Mouse (Mus musculus) limb, embryonic 10.5 days (tissue): ENCODE measurements around the gene Casc1. TPM values are rescaled to one million over a fixed set of nuclear protein-coding genes. Genes with fewer than 3 reads are reported as not detected.
A peak's percentile ranks its signal among the peaks of the same experiment; 100 is the strongest.

ENCODE experiments used
- DNase-seq: peaks from one replicate; pipeline ENCODE4 v3.0.0-alpha.2; 2017; ENCODE audit warnings: low spot score
- H3K27ac ChIP-seq: fragments of 300-500 bp; sonication (generic); 2 replicates; pipeline ENCODE4 v1.5.1; 2016; ENCODE audit warnings: mild to moderate bottlenecking
- H3K27me3 ChIP-seq: fragments of 300-500 bp; sonication (generic); 2 replicates; pipeline ENCODE4 v1.6.1; 2016; ENCODE audit warnings: low read depth, mild to moderate bottlenecking; ENCODE audit not compliant: poor library complexity, severe bottlenecking
- H3K36me3 ChIP-seq: fragments of 300-500 bp; sonication (generic); 2 replicates; pipeline ENCODE4 v1.6.1; 2016; ENCODE audit warnings: mild to moderate bottlenecking, moderate library complexity
- H3K4me1 ChIP-seq: fragments of 300-500 bp; sonication (generic); 2 replicates; pipeline ENCODE4 v1.6.1; 2016
- H3K4me3 ChIP-seq: fragments of 300-500 bp; sonication (generic); 2 replicates; pipeline ENCODE4 v1.5.1; 2016; ENCODE audit warnings: mild to moderate bottlenecking, moderate library complexity
- H3K9me3 ChIP-seq: fragments of 300-500 bp; sonication (generic); replicated peaks from 2 replicates; pipeline ENCODE4 v1.6.1; 2016; ENCODE audit warnings: mild to moderate bottlenecking
- WGBS: fragments of 180-500 bp; shearing (Covaris S2); methylation state at CpG from one replicate; pipeline ENCODE4 v1.1.7; 2016; 5-methylcytosine and 5-hydroxymethylcytosine counted together
- polyA plus RNA-seq: library from polyadenylated mRNA; unstranded; fragments of >200 nt; fragmentation: Nextera tagmentation; extraction: Ambion mirVana; gene quantifications from 2 replicates; pipeline ENCODE4 v1.2.1, GENCODE M21; 2016

Casc1 gene
- polyA plus RNA-seq = 0.18 and 0.31 TPM in 2 replicates

DNA sequence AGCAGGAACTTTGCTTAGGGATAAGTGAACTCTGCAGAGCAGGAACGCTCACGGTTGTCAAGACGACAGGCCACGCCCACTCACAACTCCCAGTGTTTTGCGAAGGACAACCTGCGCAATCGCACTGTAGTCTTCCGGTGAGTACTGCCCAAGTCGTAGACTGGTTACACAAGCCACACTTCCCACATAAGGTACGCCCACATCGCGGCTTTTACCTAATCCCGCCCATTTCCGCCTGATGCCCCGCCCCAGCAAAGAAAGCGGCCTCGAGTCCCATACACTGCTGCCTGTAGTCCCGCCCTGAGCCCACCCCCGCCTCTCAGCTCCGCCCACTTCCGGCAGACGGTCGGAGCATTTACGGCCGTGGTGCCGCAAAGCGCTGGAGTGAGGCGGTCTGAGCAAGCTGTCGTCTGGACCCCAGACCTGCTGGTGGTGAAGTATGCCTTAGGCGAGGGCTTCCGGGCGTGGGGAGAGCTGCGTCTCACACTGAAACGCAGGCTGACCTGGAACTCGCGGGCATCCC lies at the start of gene Casc1, which contains the start of gene Etfrf1:
Casc1 (minus strand) TSS at position 190 of the 523 bp plus-strand sequence.
Etfrf1 (plus strand) TSS at position 319 of the 523 bp plus-strand sequence.
- DNase-seq = peak; percentile 99
- Histone ChIP-seq H3K36me3 (peaks cover 4% of the 10 kb centered on the region), H3K27ac (peak within 1 kb of the TSS; percentile 97), H3K9me3 (no peaks in the 10 kb centered on the region), H3K27me3 (no peaks in the 10 kb centered on the region), H3K4me1 (peaks cover 12% of the 10 kb centered on the region), H3K4me3 (peak within 1 kb of the TSS; percentile 81)
- 0% methylated on average over 36 of the region's 36 CpGs for WGBS

DNA sequence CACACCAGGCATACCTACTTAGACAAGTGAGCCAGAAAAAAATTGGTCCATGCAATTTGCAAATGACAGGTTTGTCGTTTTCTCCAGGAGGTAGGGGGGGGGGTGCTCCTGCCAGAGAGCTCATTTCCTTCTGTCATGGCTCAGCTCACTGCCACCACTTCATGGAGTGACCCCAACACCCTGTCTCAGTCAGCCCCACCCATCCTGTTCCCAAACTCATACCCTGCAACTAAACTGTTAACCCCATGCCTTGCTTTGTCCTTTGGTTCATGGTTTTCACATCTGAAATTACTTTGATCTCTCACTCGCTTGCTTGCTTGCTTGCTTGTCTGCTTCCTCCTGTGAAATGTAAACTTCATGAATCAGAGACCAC lies 45.9 kb upstream of the Casc1 start:
- Histone ChIP-seq H3K36me3 (no peaks in the 10 kb centered on the region), H3K9me3 (no peaks in the 10 kb centered on the region), H3K4me1 (peaks cover 9% of the 10 kb centered on the region; the same call in 1 of the 2 replicates), H3K27ac (no peak overlapping the region), H3K27me3 (peaks cover 12% of the 10 kb centered on the region), H3K4me3 (no peak overlapping the region)
- 49% methylated on average over 2 of the region's 2 CpGs for WGBS
- no peak for DNase-seq

DNA sequence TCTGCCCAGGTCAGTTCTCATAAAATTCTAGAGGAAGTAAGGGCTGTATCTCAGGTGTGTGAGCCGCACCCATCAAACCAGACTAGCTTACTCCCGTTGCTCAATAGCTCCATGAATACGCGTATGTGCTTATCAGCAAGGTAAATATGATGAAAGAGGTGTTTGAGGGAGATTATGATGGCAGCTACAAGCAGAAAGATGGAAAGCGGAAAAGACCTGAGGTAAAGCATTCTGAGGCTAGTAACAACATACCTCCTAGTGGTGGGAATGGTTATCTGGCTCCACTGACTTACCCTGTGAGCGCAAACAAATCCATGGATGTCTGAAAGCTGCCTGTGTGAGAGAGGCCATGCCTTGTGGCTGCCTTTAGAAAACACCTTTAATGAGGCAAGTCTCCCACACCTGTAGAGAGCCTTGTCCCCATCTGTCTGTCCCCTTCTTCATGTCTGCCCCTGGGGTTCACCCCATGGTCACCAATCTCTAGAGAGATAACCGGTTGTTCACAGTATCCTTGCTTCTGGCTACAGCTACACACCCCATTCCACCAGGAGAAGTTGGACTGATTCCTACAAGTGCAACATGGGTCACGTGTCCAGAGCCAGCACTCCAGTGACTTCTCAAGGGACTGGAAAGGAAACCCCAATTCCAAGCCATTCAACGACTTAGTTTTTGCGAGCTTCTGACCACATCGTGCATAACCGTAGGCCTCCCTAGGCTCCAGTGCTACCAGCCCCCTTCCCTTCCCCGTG lies 45.3 kb upstream of the Casc1 start:
- DNase-seq = no peak
- H3K27ac ChIP-seq = no peak overlapping the region

DNA sequence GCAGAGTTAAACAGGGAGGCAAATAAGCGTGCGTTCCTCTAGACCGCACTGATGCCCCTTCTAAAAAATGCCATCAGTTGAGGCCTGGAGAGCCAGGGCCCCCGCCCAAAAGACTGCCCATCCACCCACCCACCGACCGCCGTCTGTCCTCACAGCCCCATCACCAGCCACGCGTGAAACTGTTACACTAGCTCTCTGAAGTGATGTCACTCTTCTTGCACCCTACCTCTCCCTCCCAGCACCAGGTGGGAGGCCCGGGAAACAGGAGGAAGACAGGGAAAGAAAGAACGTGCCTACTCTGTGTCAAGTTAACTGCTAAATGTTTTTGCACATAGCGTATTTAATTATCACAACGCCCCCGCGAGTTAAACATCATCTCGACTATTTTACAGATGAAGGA lies 40.0 kb upstream of the Casc1 start:
- Histone ChIP-seq H3K4me1 (peaks cover 24% of the 10 kb centered on the region), H3K27me3 (peaks cover 15% of the 10 kb centered on the region), H3K36me3 (peaks cover 9% of the 10 kb centered on the region), H3K4me3 (peak overlapping the region; percentile 96), H3K27ac (peak overlapping the region; percentile 97), H3K9me3 (no peaks in the 10 kb centered on the region)
- WGBS = 16% methylated on average over 16 of the region's 16 CpGs
- DNase-seq = no peak

More for the DNA sequence above, 45.3 kb upstream of the Casc1 start:
- H3K4me1 ChIP-seq = peaks cover 9% of the 10 kb centered on the region; the same call in 1 of the 2 replicates
- 83% methylated on average over 13 of the region's 13 CpGs for WGBS
- no peak overlapping the region for H3K4me3 ChIP-seq
- no peaks in the 10 kb centered on the region for H3K36me3 ChIP-seq
- peaks cover 15% of the 10 kb centered on the region for H3K27me3 ChIP-seq
- no peaks in the 10 kb centered on the region for H3K9me3 ChIP-seq

DNA sequence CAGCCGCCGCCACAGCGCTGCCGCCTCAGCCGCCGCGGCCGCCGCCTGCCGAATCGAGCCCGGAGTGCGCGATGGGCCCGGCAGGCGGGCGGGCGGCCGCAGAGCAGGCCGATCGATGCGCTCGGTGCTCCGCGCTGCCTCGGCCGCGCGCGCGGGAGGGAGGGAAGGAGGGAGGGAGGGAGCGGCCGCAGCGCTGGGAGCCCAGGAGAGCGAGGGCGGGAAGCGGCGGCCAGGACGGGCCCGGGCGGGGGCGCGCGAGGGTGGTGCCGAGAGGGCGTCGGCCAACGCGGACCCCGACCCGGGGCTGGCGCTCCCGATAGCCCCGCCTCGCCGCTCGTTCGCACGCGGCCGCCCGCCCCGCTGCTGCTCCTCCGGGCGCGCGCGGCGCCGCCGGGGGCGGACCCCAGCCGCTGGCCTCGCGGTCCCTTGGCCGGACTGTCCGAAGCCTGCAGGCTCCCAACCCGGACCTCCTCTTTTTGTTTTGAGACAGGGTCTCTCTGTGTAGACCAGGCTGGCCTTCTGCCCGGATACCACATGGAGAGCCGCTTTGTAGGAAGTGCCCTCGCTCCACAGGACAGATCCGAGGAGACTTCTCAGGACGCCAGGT lies 39.5 kb upstream of the Casc1 start, which contains the start of gene Kras:
Kras (minus strand) TSS at position 55 of the 607 bp plus-strand sequence.
- Histone ChIP-seq H3K36me3 (peaks cover 14% of the 10 kb centered on the region), H3K4me1 (peaks cover 24% of the 10 kb centered on the region), H3K27me3 (peaks cover 15% of the 10 kb centered on the region), H3K9me3 (no peaks in the 10 kb centered on the region), H3K27ac (peak within 1 kb of the TSS; percentile 97), H3K4me3 (peak within 1 kb of the TSS; percentile 96)
- peak; percentile 98 for DNase-seq
- WGBS = 2% methylated on average over 83 of the region's 83 CpGs

DNA sequence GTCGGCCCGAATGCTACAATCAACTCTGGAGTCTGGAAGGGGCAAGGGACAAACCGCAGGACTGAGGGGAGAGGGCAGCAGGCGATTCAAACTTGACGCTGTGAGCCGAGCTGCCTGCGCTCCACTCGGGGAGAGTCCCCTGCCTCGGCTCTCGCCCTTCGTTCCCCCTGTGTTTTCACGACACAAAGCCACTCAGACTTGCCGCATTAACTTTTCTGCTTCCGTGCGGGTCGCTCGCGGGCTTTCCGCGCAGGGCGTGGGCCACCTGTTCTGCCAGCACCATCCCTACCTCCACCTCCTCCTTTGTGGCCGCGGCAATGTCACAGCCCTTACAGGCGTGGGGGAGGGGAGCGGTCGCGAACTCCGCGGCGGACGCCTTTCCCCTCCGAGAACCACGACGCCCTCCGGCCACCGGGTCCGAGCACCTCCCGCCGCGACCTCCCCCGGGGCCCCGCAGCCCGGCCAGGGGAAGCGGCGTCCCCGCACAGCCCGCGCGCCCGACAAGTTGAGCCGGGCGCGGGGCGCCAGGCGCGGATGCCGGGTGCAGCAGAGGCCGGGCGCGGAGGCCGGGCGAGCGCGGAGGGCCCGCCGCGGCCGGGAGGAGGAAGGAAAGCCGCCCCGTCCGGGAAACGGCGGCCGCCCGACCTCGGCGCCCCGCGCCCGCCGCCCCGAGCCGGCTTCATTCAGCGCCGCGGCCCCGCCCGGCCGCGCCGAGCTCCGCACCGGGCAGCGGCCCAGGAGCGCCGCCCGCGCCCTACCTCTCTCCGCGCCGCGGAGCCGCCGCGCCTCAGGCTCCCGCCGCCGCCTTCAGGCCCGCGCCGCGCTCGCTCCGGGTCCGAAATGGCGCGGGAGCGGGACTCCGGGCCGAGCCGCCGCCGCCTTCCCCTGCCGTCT lies 38.7 kb upstream of the Casc1 start:
- DNase-seq = peak; percentile 79
- Histone ChIP-seq H3K27me3 (peaks cover 15% of the 10 kb centered on the region), H3K4me3 (peak overlapping the region; percentile 96), H3K27ac (peak overlapping the region; percentile 97), H3K9me3 (no peaks in the 10 kb centered on the region), H3K4me1 (peaks cover 24% of the 10 kb centered on the region), H3K36me3 (peaks cover 21% of the 10 kb centered on the region)
- 4% methylated on average over 120 of the region's 124 CpGs for WGBS

DNA sequence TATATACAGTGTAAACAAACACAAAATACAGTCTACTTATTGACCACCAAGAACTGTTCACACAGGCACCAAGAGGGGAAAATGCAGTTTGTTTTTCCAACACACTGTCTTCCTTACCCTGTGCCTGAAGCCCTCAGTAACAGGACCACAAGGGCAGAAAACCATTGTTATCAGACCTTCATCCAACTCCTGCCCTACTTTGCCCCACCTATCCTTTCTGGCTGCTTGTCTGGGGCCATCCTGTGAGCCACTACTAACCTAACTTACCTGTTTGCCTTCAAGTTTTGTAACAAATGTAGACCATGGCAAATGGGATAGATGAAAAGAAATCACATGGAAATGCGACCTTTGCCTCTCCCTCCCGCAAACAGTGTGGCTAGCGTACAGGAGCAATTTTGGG lies 37.1 kb upstream of the Casc1 start:
- Histone ChIP-seq H3K27ac (no peak overlapping the region), H3K9me3 (no peaks in the 10 kb centered on the region), H3K36me3 (peaks cover 33% of the 10 kb centered on the region), H3K4me1 (peaks cover 24% of the 10 kb centered on the region), H3K4me3 (0 out of 2 replicates have a peak overlapping the region, but pooled peaks have one; percentile 96), H3K27me3 (peaks cover 12% of the 10 kb centered on the region)
- 75% methylated on average over 3 of the region's 3 CpGs for WGBS
- no peak for DNase-seq

DNA sequence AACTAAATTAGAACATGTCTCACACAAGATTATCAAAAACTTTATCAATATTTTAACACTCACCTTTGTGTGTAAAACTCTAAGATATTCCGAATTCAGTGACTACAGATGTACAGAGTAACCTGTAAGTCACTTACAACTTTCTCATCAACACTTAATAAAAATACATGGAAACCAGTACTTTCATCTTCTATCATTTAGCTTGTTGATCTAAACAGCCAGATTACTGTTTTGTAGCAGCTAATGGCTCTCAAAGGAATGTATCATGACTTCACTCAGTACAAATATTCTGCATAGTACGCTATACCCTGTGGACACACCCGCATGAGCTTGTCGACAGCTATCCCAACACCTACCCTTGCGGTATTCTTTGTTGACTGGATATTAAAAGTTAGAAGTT lies 36.0 kb upstream of the Casc1 start:
- H3K27ac ChIP-seq = no peak overlapping the region
- H3K27me3 ChIP-seq = peaks cover 5% of the 10 kb centered on the region
- no peaks in the 10 kb centered on the region for H3K9me3 ChIP-seq
- peaks cover 24% of the 10 kb centered on the region for H3K4me1 ChIP-seq
- 97% methylated on average over 5 of the region's 5 CpGs for WGBS
- H3K4me3 ChIP-seq = no peak overlapping the region
- no peak for DNase-seq
- peaks cover 35% of the 10 kb centered on the region for H3K36me3 ChIP-seq

DNA sequence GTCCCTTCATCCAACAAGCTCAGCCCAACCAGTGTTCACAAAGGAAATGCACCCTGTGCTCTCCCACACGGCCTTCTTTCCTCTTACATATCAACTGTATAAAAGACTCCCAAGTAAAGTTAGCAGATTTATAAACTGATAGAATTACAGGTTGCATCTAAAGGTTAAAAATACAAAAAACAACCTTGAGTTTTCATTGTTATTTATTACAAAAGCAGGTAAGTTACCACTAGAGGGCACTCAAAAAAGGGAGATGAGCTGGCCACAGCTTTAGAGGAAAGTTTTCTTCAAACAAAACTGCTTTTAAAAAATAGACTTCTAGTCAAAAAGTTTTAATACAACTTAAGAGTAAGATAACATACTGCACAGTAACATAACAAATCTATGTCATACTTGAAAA lies 31.7 kb upstream of the Casc1 start:
- H3K36me3 ChIP-seq = peaks cover 71% of the 10 kb centered on the region
- no peak for DNase-seq

DNA sequence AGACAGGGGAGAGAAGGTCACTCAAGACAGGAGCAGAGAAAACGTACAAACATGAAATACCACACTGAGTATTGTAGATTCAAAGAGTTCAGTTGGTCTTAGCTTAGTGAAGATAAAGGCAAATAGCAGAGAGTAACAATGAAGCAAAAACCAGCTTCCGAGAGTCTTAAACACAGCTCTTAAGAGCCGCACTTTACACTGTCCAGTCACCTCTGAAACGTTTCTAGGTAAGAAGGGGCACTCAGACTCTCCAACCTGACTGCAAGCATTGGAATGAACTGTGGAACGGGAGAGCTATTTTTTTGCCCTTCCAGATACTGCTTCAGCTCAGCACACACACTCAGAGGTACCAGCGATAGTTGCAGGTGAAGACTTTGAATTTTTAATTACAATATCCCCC lies 29.5 kb upstream of the Casc1 start:
- H3K27me3 ChIP-seq = no peaks in the 10 kb centered on the region
- no peaks in the 10 kb centered on the region for H3K9me3 ChIP-seq
- 90% methylated on average over 6 of the region's 6 CpGs for WGBS
- no peak for DNase-seq
- H3K27ac ChIP-seq = no peak overlapping the region
- no peaks in the 10 kb centered on the region for H3K4me1 ChIP-seq
- H3K4me3 ChIP-seq = no peak overlapping the region
- peaks cover 60% of the 10 kb centered on the region for H3K36me3 ChIP-seq

More for the DNA sequence above, 31.7 kb upstream of the Casc1 start:
- no peaks in the 10 kb centered on the region for H3K9me3 ChIP-seq
- H3K27me3 ChIP-seq = no peaks in the 10 kb centered on the region
- no peak overlapping the region for H3K4me3 ChIP-seq
- no peaks in the 10 kb centered on the region for H3K4me1 ChIP-seq
- H3K27ac ChIP-seq = no peak overlapping the region
- 74% methylated on average over 1 of the region's 1 CpGs for WGBS

DNA sequence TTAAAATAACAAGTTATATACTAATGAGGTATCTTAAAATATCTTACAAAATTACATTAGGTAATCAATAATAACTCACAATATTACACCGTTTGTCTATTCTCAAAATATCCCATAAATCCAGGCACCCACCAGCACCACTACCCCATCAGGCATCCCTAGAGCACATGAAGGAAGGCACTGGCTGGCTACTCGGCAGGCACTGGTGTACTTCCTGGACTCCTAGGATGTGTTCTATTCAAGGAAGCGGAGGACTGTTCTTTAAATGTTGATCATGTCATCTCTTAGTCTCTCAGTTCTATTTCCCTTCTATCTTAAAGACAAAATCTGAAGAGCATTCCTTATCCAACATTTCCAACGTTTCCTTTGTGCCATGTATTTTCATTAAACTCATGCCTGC lies 26.3 kb upstream of the Casc1 start:
- Histone ChIP-seq H3K4me3 (no peak overlapping the region), H3K4me1 (no peaks in the 10 kb centered on the region), H3K36me3 (peaks cover 56% of the 10 kb centered on the region), H3K9me3 (no peaks in the 10 kb centered on the region), H3K27ac (no peak overlapping the region), H3K27me3 (no peaks in the 10 kb centered on the region)
- no peak for DNase-seq
- WGBS = 90% methylated on average over 4 of the region's 4 CpGs

DNA sequence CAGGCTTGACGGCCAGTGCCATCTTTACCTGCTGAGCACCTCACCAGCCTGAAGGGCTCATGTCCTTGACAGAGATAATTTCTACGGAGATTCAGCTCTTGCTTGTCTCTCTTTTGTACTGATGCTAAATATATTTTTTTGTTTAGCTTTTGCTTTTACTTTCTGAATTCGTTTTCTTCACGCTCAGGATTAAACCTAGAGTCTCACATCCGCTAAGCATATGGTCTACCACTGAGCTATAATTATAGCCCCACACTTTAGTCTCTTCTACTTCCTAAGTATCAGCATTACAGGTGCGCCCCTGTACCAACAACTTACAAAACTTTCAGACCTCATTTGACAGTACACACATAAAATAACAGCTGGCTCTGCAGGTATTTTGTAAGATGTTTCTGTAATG lies 24.6 kb upstream of the Casc1 start:
- no peak for DNase-seq
- Histone ChIP-seq H3K36me3 (peaks cover 57% of the 10 kb centered on the region), H3K4me3 (no peak overlapping the region), H3K27ac (no peak overlapping the region), H3K27me3 (no peaks in the 10 kb centered on the region), H3K4me1 (no peaks in the 10 kb centered on the region), H3K9me3 (no peaks in the 10 kb centered on the region)
- WGBS = 94% methylated on average over 6 of the region's 6 CpGs
